Mouse (Mus musculus) thymus, postnatal 25 days (tissue): ENCODE measurements around the gene Phf21b.
"Not testable (repeated sequence)": the region's sequence is repeated elsewhere in the genome, so short reads cannot be mapped to it uniquely, and the experiment has no call there.

Experiments
- DNase-seq: peaks from one replicate; pipeline ENCODE4 v3.0.0; 2022

Gene Phf21b

GRCm38 (mm10) chr15:84772191-84773111, 83.4 kb downstream of the Phf21b start:
- DNase-seq, result no peak

- DNase-seq, result no peak
Observed at GRCm38 (mm10) chr15:84769641-84770341, 86.1 kb downstream of the Phf21b start.

- not testable (repeated sequence) for DNase-seq
Observed at GRCm38 (mm10) chr15:84768531-84768930, 87.3 kb downstream of the Phf21b start.

GRCm38 (mm10) chr15:84766621-84767020, 89.2 kb downstream of the Phf21b start:
- DNase-seq, result no peak

GRCm38 (mm10) chr15:84763423-84763812, 92.4 kb downstream of the Phf21b start:
- DNase-seq, result no peak

GRCm38 (mm10) chr15:84762712-84763422, 93.0 kb downstream of the Phf21b start:
- no peak for DNase-seq

- peak; percentile 41 for DNase-seq
Observed at GRCm38 (mm10) chr15:84758493-84758892, 97.4 kb downstream of the Phf21b start.

GRCm38 (mm10) chr15:84756426-84756825, 99.4 kb downstream of the Phf21b start:
- no peak for DNase-seq

GRCm38 (mm10) chr15:84754987-84755386, 100.9 kb downstream of the Phf21b start:
- peak; percentile 55 for DNase-seq

GRCm38 (mm10) chr15:84745831-84746230, 110.0 kb downstream of the Phf21b start:
- no peak for DNase-seq

GRCm38 (mm10) chr15:84744308-84744707, 111.5 kb downstream of the Phf21b start:
- no peak for DNase-seq

- no peak for DNase-seq
Observed at GRCm38 (mm10) chr15:84743347-84743746, 112.5 kb downstream of the Phf21b start.

- DNase-seq, result no peak
Observed at GRCm38 (mm10) chr15:84741573-84741972, 114.3 kb downstream of the Phf21b start.

GRCm38 (mm10) chr15:84738246-84738645, 117.6 kb downstream of the Phf21b start:
- no peak for DNase-seq

GRCm38 (mm10) chr15:84736994-84737346, 118.9 kb downstream of the Phf21b start:
- DNase-seq, result no peak

GRCm38 (mm10) chr15:84736346-84736993, 119.4 kb downstream of the Phf21b start:
- no peak for DNase-seq
